In genomic region chr11:75450304-75450908, GRCm38 (mm10) we compare ENCODE assay signal across 13 mouse cellular contexts. TPM values are rescaled to one million over a fixed set of nuclear protein-coding genes. Genes with fewer than 3 reads are reported as not detected.
DNase-seq lines count a peak whose midpoint lies in the region; ATAC-seq lines count a peak whose summit lies in the region.
"Had no signal": no experiment of that assay in that cellular context is flagged by ENCODE, and none has a peak within 500 bp of the region (broad histone marks: within the 10 kb centered on the region; RNA-seq: fewer than 3 reads in every experiment).

No protein-coding gene starts in this region.

- 0 out of 2 replicates have a peak overlapping the region, but pooled peaks have one; percentile 20 for H3K9ac ChIP-seq in midbrain, embryonic 16.5 days (ENCODE audit: low read depth, low read length)
- H3K9ac ChIP-seq in midbrain, embryonic 13.5 days (replicated peaks), result no peak overlapping the region

- H3K27me3 ChIP-seq in midbrain, embryonic 16.5 days (ENCODE audit: control insufficient read depth, insufficient read depth, low read depth, low read length), result no peaks in the 10 kb centered on the region
- no peaks in the 10 kb centered on the region for H3K27me3 ChIP-seq in midbrain, embryonic 13.5 days
- no peaks in the 10 kb centered on the region for H3K27me3 ChIP-seq in erythroblast, embryonic 14.5 days (ENCODE audit: control insufficient read depth)
- H3K27me3 ChIP-seq: Patski had no signal

- peaks cover 19% of the 10 kb centered on the region for H3K4me1 ChIP-seq in midbrain, embryonic 16.5 days (ENCODE audit: control insufficient read depth, insufficient read depth, low read length)
- peaks cover 29% of the 10 kb centered on the region for H3K4me1 ChIP-seq in midbrain, embryonic 13.5 days (replicated peaks)
- H3K4me1 ChIP-seq in erythroblast, embryonic 14.5 days (ENCODE audit: control insufficient read depth), result peaks cover 97% of the 10 kb centered on the region

- no peak for ATAC-seq in midbrain, embryonic 16.5 days
- ATAC-seq in midbrain, embryonic 13.5 days, result no peak
- ATAC-seq: Patski had no signal

- WGBS in midbrain, embryonic 16.5 days, result 87% methylated on average over 8 of the region's 8 CpGs
- 90% methylated on average over 8 of the region's 8 CpGs for WGBS in midbrain, embryonic 13.5 days

- no peaks in the 10 kb centered on the region for H3K9me3 ChIP-seq in midbrain, embryonic 16.5 days (replicated peaks; ENCODE audit: control insufficient read depth, low read length, poor library complexity, severe bottlenecking)
- H3K9me3 ChIP-seq in midbrain, embryonic 13.5 days, result no peaks in the 10 kb centered on the region
- peaks cover 32% of the 10 kb centered on the region for H3K9me3 ChIP-seq in erythroblast, embryonic 14.5 days (ENCODE audit: control insufficient read depth, low read length)

- H3K4me3 ChIP-seq in midbrain, embryonic 16.5 days (ENCODE audit: low read depth, low read length), result no peak overlapping the region
- H3K4me3 ChIP-seq in midbrain, embryonic 13.5 days (replicated peaks), result no peak overlapping the region
- peak overlapping the region; percentile 66 for H3K4me3 ChIP-seq in erythroblast, embryonic 14.5 days (replicated peaks)

- no peak overlapping the region for H3K4me2 ChIP-seq in midbrain, embryonic 16.5 days (ENCODE audit: low read length)
- no peak overlapping the region for H3K4me2 ChIP-seq in midbrain, embryonic 13.5 days (replicated peaks)

- peak; percentile 85 for DNase-seq in heart, adult 11 months
- no peak for DNase-seq in heart, postnatal 4 days
- DNase-seq in lung, postnatal 25 days (ENCODE audit: low spot score), result peak; percentile 49
- no peak for DNase-seq in layer of hippocampus, postnatal 36 days
- no peak for DNase-seq in urinary bladder, postnatal 36 days (ENCODE audit: low spot score in 2 of 2)
- DNase-seq: right cerebral cortex, adult 18-20 months; thymus, adult 2 months had no signal

- no peak overlapping the region for H3K27ac ChIP-seq in midbrain, embryonic 16.5 days (ENCODE audit: low read length)
- no peak overlapping the region for H3K27ac ChIP-seq in midbrain, embryonic 13.5 days

- peaks cover 20% of the 10 kb centered on the region for H3K36me3 ChIP-seq in midbrain, embryonic 16.5 days (ENCODE audit: control insufficient read depth, insufficient read depth, low read length)
- peaks cover 57% of the 10 kb centered on the region for H3K36me3 ChIP-seq in midbrain, embryonic 13.5 days
- H3K36me3 ChIP-seq in erythroblast, embryonic 14.5 days (ENCODE audit: control insufficient read depth), result peaks cover 87% of the 10 kb centered on the region

RNA-seq across cellular contexts. Expression of gene Wdr81, which starts 4.1 kb away (rescaled TPM):
- total RNA-seq in heart, postnatal 4 days (2021), result 1 to 10 TPM; 5.2 to 6.0 TPM
- 7.4 and 7.6 TPM in 2 replicates for polyA plus RNA-seq in midbrain, embryonic 16.5 days (2015; fragmentation: Nextera tagmentation; extraction: Ambion mirVana)
- 6.8 and 8.1 TPM in 2 replicates for polyA plus RNA-seq in midbrain, embryonic 13.5 days (2015; fragmentation: Nextera tagmentation; extraction: Ambion mirVana)
- polyA plus RNA-seq in erythroblast, embryonic 14.5 days (2012), result 11.2 and 11.7 TPM in 2 replicates
- total RNA-seq in layer of hippocampus, postnatal 36 days (2021), result 10 to 100 TPM; 20.6 to 22.6 TPM

RNA-seq across cellular contexts. Expression of gene Serpinf2, which starts 11.0 kb away (rescaled TPM):
- total RNA-seq in heart, postnatal 4 days (2021), result under 1 TPM in 1 of 2 experiments, not detected in 1; 0.11 TPM
- polyA plus RNA-seq in midbrain, embryonic 16.5 days (2015; fragmentation: Nextera tagmentation; extraction: Ambion mirVana), result not detected in 2 replicates
- 0.07 TPM in 1 of 2 replicates, not detected in the other for polyA plus RNA-seq in midbrain, embryonic 13.5 days (2015; fragmentation: Nextera tagmentation; extraction: Ambion mirVana)
- 0.36 and 0.42 TPM in 2 replicates for polyA plus RNA-seq in erythroblast, embryonic 14.5 days (2012)
- total RNA-seq in layer of hippocampus, postnatal 36 days (2021), result under 1 TPM; 0.40 to 0.50 TPM
- total RNA-seq: hematopoietic stem cell, adult 5-6 weeks had no signal

RNA-seq across cellular contexts. Expression of gene Tlcd2, which starts 11.1 kb away (rescaled TPM):
- total RNA-seq in heart, postnatal 4 days (2021), result 1 to 10 TPM; 6.1 to 6.7 TPM
- 1.9 TPM in 2 replicates for polyA plus RNA-seq in midbrain, embryonic 16.5 days (2015; fragmentation: Nextera tagmentation; extraction: Ambion mirVana)
- 2.0 and 2.5 TPM in 2 replicates for polyA plus RNA-seq in midbrain, embryonic 13.5 days (2015; fragmentation: Nextera tagmentation; extraction: Ambion mirVana)
- polyA plus RNA-seq in erythroblast, embryonic 14.5 days (2012), result 0.15 and 0.41 TPM in 2 replicates
- total RNA-seq in layer of hippocampus, postnatal 36 days (2021), result under 1 TPM; 0.40 to 0.85 TPM

RNA-seq across cellular contexts. Expression of gene Serpinf1, which starts 27.9 kb away (rescaled TPM):
- total RNA-seq in heart, postnatal 4 days (2021), result 10 to 100 TPM; 12.7 to 16.9 TPM
- polyA plus RNA-seq in midbrain, embryonic 16.5 days (2015; fragmentation: Nextera tagmentation; extraction: Ambion mirVana), result 28.5 and 31.8 TPM in 2 replicates
- 27.5 and 31.5 TPM in 2 replicates for polyA plus RNA-seq in midbrain, embryonic 13.5 days (2015; fragmentation: Nextera tagmentation; extraction: Ambion mirVana)
- 0.18 and 0.25 TPM in 2 replicates for polyA plus RNA-seq in erythroblast, embryonic 14.5 days (2012)
- 10 to 100 TPM; 12.5 to 17.0 TPM for total RNA-seq in layer of hippocampus, postnatal 36 days (2021)
- total RNA-seq: monocyte, adult 5-6 weeks had no signal

RNA-seq across cellular contexts. Expression of gene Prpf8, which starts 36.2 kb away (rescaled TPM):
- total RNA-seq in heart, postnatal 4 days (2021), result 100 to 1,000 TPM; 113 to 115 TPM
- 42.9 and 47.6 TPM in 2 replicates for polyA plus RNA-seq in midbrain, embryonic 16.5 days (2015; fragmentation: Nextera tagmentation; extraction: Ambion mirVana)
- 58.2 and 61.8 TPM in 2 replicates for polyA plus RNA-seq in midbrain, embryonic 13.5 days (2015; fragmentation: Nextera tagmentation; extraction: Ambion mirVana)
- polyA plus RNA-seq in erythroblast, embryonic 14.5 days (2012), result 2.2 and 4.5 TPM in 2 replicates
- 100 to 1,000 TPM; 126 to 130 TPM for total RNA-seq in layer of hippocampus, postnatal 36 days (2021)

Comparison
In these comparisons a context has a peak if more than half of its experiments do, and no peak if none do; other contexts are left out.
1. DNase-seq: peak in heart, adult 11 months (single experiment) and lung, postnatal 25 days (single experiment); none in heart, postnatal 4 days (single experiment), layer of hippocampus, postnatal 36 days (0 of 2) and urinary bladder, postnatal 36 days (0 of 2).